In genomic region chr8:121683083-121683832, GRCm38 (mm10) we compare ENCODE assay signal across 22 mouse cellular contexts. TPM values are rescaled to one million over a fixed set of nuclear protein-coding genes. Genes with fewer than 3 reads are reported as not detected.
DNase-seq lines count a peak whose midpoint lies in the region; ATAC-seq and TF ChIP-seq lines count a peak whose summit lies in the region.
"Had no signal": no experiment of that assay in that cellular context is flagged by ENCODE, and none has a peak within 500 bp of the region (broad histone marks: within the 10 kb centered on the region; RNA-seq: fewer than 3 reads in every experiment).

No protein-coding gene starts in this region.

- H3K27ac ChIP-seq in left cerebral cortex, adult 2 months = 0 out of 2 replicates have a peak overlapping the region, but pooled peaks have one; percentile 19
- H3K27ac ChIP-seq in forebrain, embryonic 12.5 days = no peak overlapping the region
- H3K27ac ChIP-seq: embryonic facial prominence, embryonic 12.5 days; forebrain, embryonic 13.5 days; hindbrain, embryonic 10.5 days; hindbrain, embryonic 14.5 days; intestine, embryonic 15.5 days had no signal

- DNase-seq in frontal cortex, adult 2 months (ENCODE audit: extremely low spot score in 1 of 2, low spot score in 1 of 2) = no peak
- DNase-seq in left cerebral cortex, adult 2 months (ENCODE audit: extremely low spot score in 1 of 2, low spot score in 2 of 2) = peak in 1 of 2 experiments; percentile 32
- DNase-seq in left cerebral cortex, adult 8-10 months (ENCODE audit: low spot score in 2 of 2) = no peak
- DNase-seq in Muller cell, postnatal 12 days (ENCODE audit: inconsistent ontology term) = peak; percentile 68
- DNase-seq in fibroblast of lung, adult 2 months (ENCODE audit: low read depth) = peak; percentile 85
- no peak for DNase-seq in thymus, postnatal 14 days
- DNase-seq: adrenal gland, adult 2 months; adrenal gland, postnatal 25 days; cerebellum, adult 2 months; forebrain, postnatal 0 days had no signal

- H3K4me2 ChIP-seq in forebrain, embryonic 12.5 days = no peak overlapping the region
- H3K4me2 ChIP-seq: embryonic facial prominence, embryonic 12.5 days; forebrain, embryonic 13.5 days; heart, embryonic 12.5 days; hindbrain, embryonic 14.5 days; intestine, embryonic 15.5 days had no signal

- 83% methylated on average over 10 of the region's 10 CpGs for WGBS in forebrain, embryonic 12.5 days

- H3K27me3 ChIP-seq in forebrain, embryonic 12.5 days = peaks cover 3% of the 10 kb centered on the region; the same call in 1 of the 2 replicates
- H3K27me3 ChIP-seq: embryonic facial prominence, embryonic 12.5 days; intestine, embryonic 15.5 days had no signal

- H3K4me3 ChIP-seq in left cerebral cortex, adult 2 months = no peak overlapping the region
- H3K4me3 ChIP-seq in forebrain, embryonic 12.5 days (replicated peaks) = no peak overlapping the region
- H3K4me3 ChIP-seq: embryonic facial prominence, embryonic 12.5 days; forebrain, embryonic 13.5 days; heart, embryonic 12.5 days; hindbrain, embryonic 10.5 days; intestine, embryonic 15.5 days had no signal

- ATAC-seq in frontal cortex, adult (ENCODE audit: low TSS enrichment) = peak; percentile 58; the same call in 1 of the 2 replicates
- ATAC-seq in forebrain, embryonic 12.5 days (ENCODE audit: low FRiP score) = no peak
- ATAC-seq: CD4-positive, CD25-positive, alpha-beta regulatory T cell, adult 4 months; forebrain, embryonic 13.5 days; forebrain, postnatal 0 days; intestine, embryonic 15.5 days had no signal

- TF ChIP-seq CTCF in left cerebral cortex, adult 2 months (IDR thresholded peaks at IDR 0.05) = no peak

- intact Hi-C loops in left cerebral cortex, adult 2 months (cut with DNase I) = no loop called here

- no peaks in the 10 kb centered on the region for H3K36me3 ChIP-seq in forebrain, embryonic 12.5 days (replicated peaks)
- H3K36me3 ChIP-seq: embryonic facial prominence, embryonic 12.5 days; G1E; heart, embryonic 12.5 days; hindbrain, embryonic 10.5 days; intestine, embryonic 15.5 days had no signal

- H3K9ac ChIP-seq in forebrain, embryonic 12.5 days = no peak overlapping the region
- H3K9ac ChIP-seq: embryonic facial prominence, embryonic 12.5 days; forebrain, embryonic 13.5 days; forebrain, postnatal 0 days; heart, embryonic 12.5 days; hindbrain, embryonic 14.5 days; intestine, embryonic 15.5 days had no signal

- peaks cover 11% of the 10 kb centered on the region for H3K4me1 ChIP-seq in forebrain, embryonic 12.5 days
- H3K4me1 ChIP-seq: intestine, embryonic 15.5 days had no signal

- no peaks in the 10 kb centered on the region for H3K9me3 ChIP-seq in forebrain, embryonic 12.5 days
- H3K9me3 ChIP-seq: embryonic facial prominence, embryonic 12.5 days; forebrain, embryonic 13.5 days; heart, embryonic 12.5 days; hindbrain, embryonic 10.5 days; intestine, embryonic 15.5 days had no signal

RNA-seq across cellular contexts. Expression of gene Zcchc14, which starts 30.6 kb away (rescaled TPM):
- polyA plus RNA-seq in frontal cortex, adult 2 months (2012; rRNA removed) = 51.8 and 59.3 TPM in 2 replicates
- 10 to 100 TPM; 69.6 to 72.8 TPM for total RNA-seq in left cerebral cortex, adult 2 months (2021)
- total RNA-seq in left cerebral cortex, adult 8-10 months (2022) = 10 to 100 TPM; 68.6 to 73.0 (median 70.5) TPM
- polyA plus RNA-seq in forebrain, embryonic 12.5 days (2016; fragmentation: Nextera tagmentation; extraction: Ambion mirVana) = 28.3 and 30.5 TPM in 2 replicates
- polyA plus RNA-seq: G1E had no signal

RNA-seq across cellular contexts. Expression of gene Jph3, which starts 46.2 kb away (rescaled TPM):
- 138 and 159 TPM in 2 replicates for polyA plus RNA-seq in frontal cortex, adult 2 months (2012; rRNA removed)
- total RNA-seq in left cerebral cortex, adult 2 months (2021) = 100 to 1,000 TPM; 285 to 297 TPM
- 100 to 1,000 TPM; 260 to 302 (median 279) TPM for total RNA-seq in left cerebral cortex, adult 8-10 months (2022)
- 27.4 and 30.1 TPM in 2 replicates for polyA plus RNA-seq in forebrain, embryonic 12.5 days (2016; fragmentation: Nextera tagmentation; extraction: Ambion mirVana)
- total RNA-seq: gastrocnemius, adult 8-10 months; heart, postnatal 25 days had no signal
- polyA plus RNA-seq: G1E had no signal

Comparison
In these comparisons a context has a peak if more than half of its experiments do, and no peak if none do; other contexts are left out.
1. DNase-seq: peak in Muller cell, postnatal 12 days (single experiment) and fibroblast of lung, adult 2 months (single experiment); none in frontal cortex, adult 2 months (0 of 2), left cerebral cortex, adult 8-10 months (0 of 2) and thymus, postnatal 14 days (single experiment).